Mouse (Mus musculus): ENCODE results near the gene Rprd1b.

- TF ChIP-seq POLR2A (IDR thresholded peaks at IDR 0.05; ENCODE audit: extremely low read depth, insufficient read depth, low read length), result no peak
- TF ChIP-seq CTCF (IDR thresholded peaks at IDR 0.05; ENCODE audit: extremely low read depth, insufficient read depth, low read length), result no peak
These were observed 111.3 kb downstream of the Rprd1b start for GRCm38 (mm10) chr2:158139628-158140027.

All from cortical plate, adult 2 months (tissue).